Mouse (Mus musculus) heart, embryonic 12.5 days (tissue): ENCODE results near the gene Pdlim3. TPM values are rescaled to one million over a fixed set of nuclear protein-coding genes. Genes with fewer than 3 reads are reported as not detected.

Experiments used
- ATAC-seq: fragments of 200-750 bp; cut with Nextera tagmentation; 2 replicates; pipeline ENCODE4 v1.8.0; 2017; ENCODE audit warnings: moderate TSS enrichment, moderate library complexity; ENCODE audit not compliant: insufficient number of reproducible peaks, low FRiP score
- H3K27ac ChIP-seq: fragments of 300-500 bp; sonication (generic); 2 replicates; pipeline ENCODE4 v1.5.1; 2016; ENCODE audit warnings: mild to moderate bottlenecking, moderate library complexity; ENCODE audit not compliant: poor library complexity, severe bottlenecking
- H3K27me3 ChIP-seq: fragments of 300-500 bp; sonication (generic); replicated peaks from 2 replicates; pipeline ENCODE4 v1.6.1; 2016; ENCODE audit warnings: mild to moderate bottlenecking, moderate library complexity
- H3K36me3 ChIP-seq: fragments of 300-500 bp; sonication (generic); 2 replicates; pipeline ENCODE4 v1.6.1; 2016; ENCODE audit warnings: mild to moderate bottlenecking, moderate library complexity
- H3K4me1 ChIP-seq: fragments of 300-500 bp; sonication (generic); replicated peaks from 2 replicates; pipeline ENCODE4 v1.6.1; 2016; ENCODE audit warnings: mild to moderate bottlenecking
- H3K4me2 ChIP-seq: fragments of 300-500 bp; sonication (generic); 2 replicates; pipeline ENCODE4 v1.6.1; 2016; ENCODE audit warnings: mild to moderate bottlenecking, moderate library complexity
- H3K4me3 ChIP-seq: fragments of 300-500 bp; sonication (generic); 2 replicates; pipeline ENCODE4 v1.5.1; 2016; ENCODE audit warnings: mild to moderate bottlenecking
- H3K9ac ChIP-seq: fragments of 300-500 bp; sonication (generic); 2 replicates; pipeline ENCODE4 v1.6.1; 2016; ENCODE audit warnings: mild to moderate bottlenecking, moderate library complexity
- H3K9me3 ChIP-seq: fragments of 300-500 bp; sonication (generic); replicated peaks from 2 replicates; pipeline ENCODE4 v1.6.1; 2016; ENCODE audit warnings: mild to moderate bottlenecking, moderate library complexity
- WGBS: fragments of 180-500 bp; shearing (Covaris S2); methylation state at CpG from one replicate; pipeline ENCODE4 v1.1.7; 2016; 5-methylcytosine and 5-hydroxymethylcytosine counted together
- polyA plus RNA-seq: library from polyadenylated mRNA; unstranded; fragments of >200 nt; fragmentation: Nextera tagmentation; extraction: Ambion mirVana; gene quantifications from 2 replicates; pipeline ENCODE4 v1.2.1, GENCODE M21; 2016

Gene Pdlim3
- polyA plus RNA-seq, 1 experiment from 2014 or later: 336 TPM

GRCm38 (mm10) chr8:45876397-45876796, 8.9 kb upstream of the Pdlim3 start:
- H3K36me3 ChIP-seq: no peaks in the 10 kb centered on the region
- 78% methylated on average over 5 of the region's 5 CpGs for WGBS
- H3K27ac ChIP-seq: no peak overlapping the region
- H3K27me3 ChIP-seq: no peaks in the 10 kb centered on the region
- peaks cover 4% of the 10 kb centered on the region; the same call in 1 of the 2 replicates for H3K9me3 ChIP-seq
- no peak overlapping the region for H3K4me3 ChIP-seq
- ATAC-seq: no peak
- no peak overlapping the region for H3K4me2 ChIP-seq
- H3K4me1 ChIP-seq: peaks cover 13% of the 10 kb centered on the region; the same call in 1 of the 2 replicates
- H3K9ac ChIP-seq: no peak overlapping the region

- no peak for ATAC-seq
- 82% methylated on average over 7 of the region's 7 CpGs for WGBS
- peaks cover 4% of the 10 kb centered on the region; the same call in 1 of the 2 replicates for H3K9me3 ChIP-seq
Measured at GRCm38 (mm10) chr8:45877680-45878079, 7.6 kb upstream of the Pdlim3 start.

GRCm38 (mm10) chr8:45880457-45880856, 4.8 kb upstream of the Pdlim3 start:
- WGBS: 69% methylated on average over 3 of the region's 3 CpGs
- H3K9ac ChIP-seq: no peak overlapping the region
- ATAC-seq: no peak

More at GRCm38 (mm10) chr8:45877680-45878079, 7.6 kb upstream of the Pdlim3 start:
- no peaks in the 10 kb centered on the region for H3K27me3 ChIP-seq
- H3K9ac ChIP-seq: no peak overlapping the region
- no peak overlapping the region for H3K4me3 ChIP-seq
- H3K27ac ChIP-seq: no peak overlapping the region
- H3K4me2 ChIP-seq: no peak overlapping the region
- peaks cover 7% of the 10 kb centered on the region; the same call in 1 of the 2 replicates for H3K4me1 ChIP-seq
- H3K36me3 ChIP-seq: no peaks in the 10 kb centered on the region

GRCm38 (mm10) chr8:45881726-45882125, 3.5 kb upstream of the Pdlim3 start:
- no peaks in the 10 kb centered on the region for H3K36me3 ChIP-seq
- H3K9me3 ChIP-seq: peaks cover 4% of the 10 kb centered on the region; the same call in 1 of the 2 replicates
- no peak overlapping the region for H3K9ac ChIP-seq
- no peaks in the 10 kb centered on the region for H3K27me3 ChIP-seq
- no peak overlapping the region for H3K4me3 ChIP-seq
- no peak for ATAC-seq
- no peak overlapping the region for H3K27ac ChIP-seq
- WGBS: 87% methylated on average over 8 of the region's 8 CpGs
- H3K4me2 ChIP-seq: no peak overlapping the region
- H3K4me1 ChIP-seq: peaks cover 12% of the 10 kb centered on the region

More at GRCm38 (mm10) chr8:45880457-45880856, 4.8 kb upstream of the Pdlim3 start:
- no peaks in the 10 kb centered on the region for H3K27me3 ChIP-seq
- no peak overlapping the region for H3K27ac ChIP-seq
- H3K9me3 ChIP-seq: peaks cover 4% of the 10 kb centered on the region; the same call in 1 of the 2 replicates
- H3K4me3 ChIP-seq: no peak overlapping the region
- H3K36me3 ChIP-seq: no peaks in the 10 kb centered on the region
- H3K4me2 ChIP-seq: no peak overlapping the region
- H3K4me1 ChIP-seq: peaks cover 14% of the 10 kb centered on the region

GRCm38 (mm10) chr8:45883793-45884192, 1.5 kb upstream of the Pdlim3 start:
- no peak for ATAC-seq
- H3K4me1 ChIP-seq: peaks cover 24% of the 10 kb centered on the region

GRCm38 (mm10) chr8:45884552-45884951, 709 bp upstream of the Pdlim3 start:
- peak; percentile 56; the same call in 1 of the 2 replicates for ATAC-seq
- Histone ChIP-seq H3K9me3 (peaks cover 4% of the 10 kb centered on the region; the same call in 1 of the 2 replicates), H3K4me3 (peak overlapping the region; percentile 64), H3K4me1 (peaks cover 26% of the 10 kb centered on the region), H3K9ac (peak overlapping the region; percentile 40), H3K27me3 (no peaks in the 10 kb centered on the region), H3K27ac (peak overlapping the region; percentile 96), H3K36me3 (0 out of 2 replicates have a peak, but pooled peaks cover 2% of the 10 kb centered on the region), H3K4me2 (peak overlapping the region; percentile 72)
- 12% methylated on average over 13 of the region's 13 CpGs for WGBS

More at GRCm38 (mm10) chr8:45883793-45884192, 1.5 kb upstream of the Pdlim3 start:
- Histone ChIP-seq H3K9ac (0 out of 2 replicates have a peak overlapping the region, but pooled peaks have one; percentile 40), H3K27ac (0 out of 2 replicates have a peak overlapping the region, but pooled peaks have one; percentile 96), H3K4me3 (no peak overlapping the region), H3K9me3 (peaks cover 4% of the 10 kb centered on the region; the same call in 1 of the 2 replicates), H3K36me3 (0 out of 2 replicates have a peak, but pooled peaks cover 2% of the 10 kb centered on the region), H3K27me3 (no peaks in the 10 kb centered on the region), H3K4me2 (peak overlapping the region; percentile 72; the same call in 1 of the 2 replicates)
- WGBS: 18% methylated on average over 4 of the region's 4 CpGs

- WGBS: 5% methylated on average over 2 of the region's 2 CpGs
- Histone ChIP-seq H3K4me1 (peaks cover 38% of the 10 kb centered on the region), H3K36me3 (0 out of 2 replicates have a peak, but pooled peaks cover 2% of the 10 kb centered on the region), H3K9ac (peak overlapping the region; percentile 84), H3K4me2 (peak overlapping the region; percentile 72), H3K27me3 (no peaks in the 10 kb centered on the region), H3K27ac (peak overlapping the region; percentile 96), H3K9me3 (no peaks in the 10 kb centered on the region), H3K4me3 (peak overlapping the region; percentile 64)
- peak; percentile 58 for ATAC-seq
Measured at GRCm38 (mm10) chr8:45885775-45886174, 514 bp downstream of the Pdlim3 start.

- H3K36me3 ChIP-seq: peaks cover 14% of the 10 kb centered on the region
- ATAC-seq: no peak
- no peak overlapping the region for H3K4me3 ChIP-seq
- no peaks in the 10 kb centered on the region for H3K27me3 ChIP-seq
- H3K9me3 ChIP-seq: no peaks in the 10 kb centered on the region
- peaks cover 32% of the 10 kb centered on the region for H3K4me1 ChIP-seq
- WGBS: 83% methylated on average over 7 of the region's 7 CpGs
- no peak overlapping the region for H3K27ac ChIP-seq
- peak overlapping the region; percentile 30 for H3K4me2 ChIP-seq
- H3K9ac ChIP-seq: no peak overlapping the region
Measured at GRCm38 (mm10) chr8:45889737-45890136, 4.5 kb downstream of the Pdlim3 start.

GRCm38 (mm10) chr8:45896590-45896989, 11.3 kb downstream of the Pdlim3 start:
- Histone ChIP-seq H3K4me1 (peaks cover 23% of the 10 kb centered on the region), H3K9me3 (no peaks in the 10 kb centered on the region), H3K9ac (no peak overlapping the region), H3K36me3 (peaks cover 43% of the 10 kb centered on the region), H3K4me2 (no peak overlapping the region), H3K4me3 (no peak overlapping the region), H3K27ac (no peak overlapping the region), H3K27me3 (no peaks in the 10 kb centered on the region)
- 74% methylated on average over 3 of the region's 3 CpGs for WGBS
- no peak for ATAC-seq

GRCm38 (mm10) chr8:45899783-45900182, 14.5 kb downstream of the Pdlim3 start:
- H3K27ac ChIP-seq: 0 out of 2 replicates have a peak overlapping the region, but pooled peaks have one; percentile 24

GRCm38 (mm10) chr8:45901626-45902025, 16.4 kb downstream of the Pdlim3 start:
- no peaks in the 10 kb centered on the region for H3K27me3 ChIP-seq
- H3K36me3 ChIP-seq: peaks cover 43% of the 10 kb centered on the region
- no peak overlapping the region for H3K9ac ChIP-seq
- H3K4me3 ChIP-seq: no peak overlapping the region
- peak overlapping the region; percentile 42; the same call in 1 of the 2 replicates for H3K4me2 ChIP-seq
- H3K27ac ChIP-seq: peak overlapping the region; percentile 84
- H3K9me3 ChIP-seq: no peaks in the 10 kb centered on the region
- 42% methylated on average over 8 of the region's 8 CpGs for WGBS
- peak; percentile 73 for ATAC-seq
- H3K4me1 ChIP-seq: peaks cover 31% of the 10 kb centered on the region

More at GRCm38 (mm10) chr8:45899783-45900182, 14.5 kb downstream of the Pdlim3 start:
- Histone ChIP-seq H3K9me3 (no peaks in the 10 kb centered on the region), H3K36me3 (peaks cover 42% of the 10 kb centered on the region), H3K4me3 (no peak overlapping the region), H3K4me1 (peaks cover 37% of the 10 kb centered on the region), H3K27me3 (no peaks in the 10 kb centered on the region), H3K4me2 (no peak overlapping the region), H3K9ac (no peak overlapping the region)
- ATAC-seq: no peak
- 68% methylated on average over 3 of the region's 3 CpGs for WGBS
